Mouse (Mus musculus) retina, postnatal 1 day (tissue): ENCODE measurements around the gene Tent5c.
A peak's percentile ranks its signal among the peaks of the same experiment; 100 is the strongest.
"Not testable (repeated sequence)": the region's sequence is repeated elsewhere in the genome, so short reads cannot be mapped to it uniquely, and the experiment has no call there.

Source experiments
- DNase-seq: peaks from one replicate; pipeline ENCODE4 v3.0.0-alpha.2; 2012

Tent5c gene

GRCm38 (mm10) chr3:100436756-100437155 is 52.4 kb downstream of the Tent5c start:
- no peak for DNase-seq

GRCm38 (mm10) chr3:100431705-100432104 is 57.4 kb downstream of the Tent5c start:
- no peak for DNase-seq

- no peak for DNase-seq
Observed at GRCm38 (mm10) chr3:100430731-100431130, 58.4 kb downstream of the Tent5c start.

- no peak for DNase-seq
Observed at GRCm38 (mm10) chr3:100430101-100430500, 59.0 kb downstream of the Tent5c start.

- no peak for DNase-seq
Observed at GRCm38 (mm10) chr3:100429667-100430066, 59.5 kb downstream of the Tent5c start.

GRCm38 (mm10) chr3:100427548-100427947 is 61.6 kb downstream of the Tent5c start:
- no peak for DNase-seq

GRCm38 (mm10) chr3:100422392-100423167 is 66.5 kb downstream of the Tent5c start:
- peak; percentile 79 for DNase-seq

GRCm38 (mm10) chr3:100421354-100421753 is 67.8 kb downstream of the Tent5c start:
- no peak for DNase-seq

- DNase-seq: no peak
Observed at GRCm38 (mm10) chr3:100420691-100421056, 68.5 kb downstream of the Tent5c start.

GRCm38 (mm10) chr3:100419962-100420690 is 69.0 kb downstream of the Tent5c start:
- DNase-seq: no peak

- DNase-seq: no peak
Observed at GRCm38 (mm10) chr3:100418387-100418786, 70.7 kb downstream of the Tent5c start.

GRCm38 (mm10) chr3:100417772-100418311 is 71.3 kb downstream of the Tent5c start:
- DNase-seq: peak; percentile 68

GRCm38 (mm10) chr3:100415671-100416070 is 73.5 kb downstream of the Tent5c start:
- no peak for DNase-seq

GRCm38 (mm10) chr3:100413586-100413985 is 75.5 kb downstream of the Tent5c start:
- DNase-seq: not testable (repeated sequence)

- no peak for DNase-seq
Observed at GRCm38 (mm10) chr3:100411945-100412344, 77.2 kb downstream of the Tent5c start.

- DNase-seq: no peak
Observed at GRCm38 (mm10) chr3:100409280-100409679, 79.8 kb downstream of the Tent5c start.

- DNase-seq: no peak
Observed at GRCm38 (mm10) chr3:100408351-100409043, 80.6 kb downstream of the Tent5c start.

- DNase-seq: no peak
Observed at GRCm38 (mm10) chr3:100402656-100403055, 86.5 kb downstream of the Tent5c start.
